Mouse (Mus musculus): ENCODE data around the gene Nlgn1.

DNA sequence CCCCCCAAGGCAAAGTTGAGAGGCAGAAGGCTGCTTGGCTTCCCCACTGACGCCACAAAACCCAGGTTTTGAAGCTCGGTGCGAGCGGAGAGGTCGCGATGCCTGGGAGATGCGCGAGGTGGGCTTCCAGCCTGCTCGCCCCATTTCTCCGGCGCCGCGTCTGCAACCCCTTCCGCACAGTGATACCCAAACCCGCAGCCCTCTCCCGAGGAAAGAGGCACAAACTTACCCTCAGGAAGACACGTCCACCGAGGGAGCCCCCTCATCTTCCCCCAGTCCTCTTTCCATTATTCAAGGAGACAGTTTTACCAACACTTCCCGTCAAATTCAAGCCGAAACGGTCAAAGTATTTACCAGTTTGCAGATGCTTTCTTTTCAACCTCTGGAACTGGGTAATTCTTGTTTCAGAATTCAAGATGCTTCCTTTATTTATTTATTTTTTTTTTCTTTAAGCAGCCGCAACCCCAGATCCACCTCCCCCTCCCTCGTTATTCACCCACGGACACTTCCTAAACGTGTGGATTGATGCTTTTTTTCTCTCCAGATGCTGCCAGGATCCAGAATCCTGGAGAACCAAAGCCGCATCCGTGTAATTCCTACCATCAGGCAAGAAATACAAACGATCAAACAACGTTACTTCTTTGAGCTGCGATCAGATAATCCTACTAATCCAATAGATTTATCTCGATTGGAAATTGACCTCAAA, 179.1 kb downstream of the Nlgn1 start:
- TF ChIP-seq POLR2A (IDR thresholded peaks at IDR 0.05; ENCODE audit: insufficient read depth, low read length): no peak
- no peak for TF ChIP-seq CTCF (IDR thresholded peaks at IDR 0.05; ENCODE audit: low read depth, low read length)
- TF ChIP-seq EP300 (IDR thresholded peaks at IDR 0.05; ENCODE audit: insufficient read depth, low read depth, low read length): no peak

Measured in ES-Bruce4 (cell line).